Mouse (Mus musculus) heart, postnatal 4 days (tissue): ENCODE data around the gene Olfr804. TPM values are rescaled to one million over a fixed set of nuclear protein-coding genes. Genes with fewer than 3 reads are reported as not detected.

Source experiments
- DNase-seq: peaks from one replicate; pipeline ENCODE4 v3.0.0; 2021
- microRNA-seq, 2 experiments: library from miRNA; unstranded; fragments of <30 nt; microRNA quantifications; one replicate each; pipeline ENCODE4 v1.2.0; 2021 to 2022
- total RNA-seq, 2 experiments: library from RNA; stranded (reverse); gene quantifications; 2 replicates each; pipeline ENCODE4 v1.2.3; 2021

Olfr804 gene
- total RNA-seq = not detected

DNA sequence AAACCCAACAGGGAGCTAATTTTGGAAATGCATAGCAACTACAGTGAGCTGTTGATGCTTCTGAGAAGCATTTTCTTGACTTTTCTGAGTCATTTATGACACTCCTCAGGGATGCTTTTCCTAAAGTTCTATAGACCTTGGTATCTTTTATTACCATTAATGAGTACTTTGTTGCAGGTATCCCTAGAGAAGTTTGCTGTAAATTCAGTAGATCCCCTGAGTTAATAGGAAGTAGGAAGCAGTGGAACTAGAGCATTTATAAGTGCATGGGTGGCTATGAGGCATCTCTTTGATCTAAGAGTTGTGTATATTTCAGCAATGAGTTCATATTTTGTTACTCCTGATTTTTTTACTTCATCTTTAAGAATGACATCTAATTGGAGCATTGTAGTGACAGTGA, at the start of gene Olfr804:
Gene Olfr804, plus strand, starts transcription at position 301 of the 400 bp plus-strand sequence.
- no peak for DNase-seq

- no peak for DNase-seq
Observed at GRCm38 (mm10) chr10:129657394-129657793, 45.6 kb upstream of the Olfr804 start, which contains the start of gene Olfr800. TSS of gene Olfr800 (plus strand) at chr10:129657694.

GRCm38 (mm10) chr10:129673765-129674164, 29.2 kb upstream of the Olfr804 start, which contains the start of gene Olfr801:
TSS of gene Olfr801 (minus strand) at chr10:129673865.
- no peak for DNase-seq

DNA sequence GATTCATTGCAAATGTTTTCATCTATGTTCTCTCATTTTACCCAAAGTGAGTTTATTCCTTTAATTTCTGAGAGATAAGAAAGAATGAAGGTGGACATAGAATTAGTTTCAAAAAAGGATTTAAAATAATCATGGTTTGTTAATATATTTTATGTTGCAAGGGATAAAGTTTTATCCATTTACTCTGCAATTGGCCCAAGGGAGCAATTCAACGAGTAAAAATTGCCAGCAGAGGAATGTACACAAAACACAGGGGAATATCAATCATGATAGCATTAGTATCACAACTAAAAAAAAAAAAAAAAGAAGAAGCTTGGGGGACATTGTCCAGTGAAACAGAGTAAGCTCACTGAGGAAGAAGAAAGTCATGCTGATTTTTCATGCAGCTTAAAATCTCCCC, 14.9 kb upstream of the Olfr804 start, which contains the start of gene Olfr802:
Gene Olfr802, minus strand, starts transcription at position 101 of the 400 bp plus-strand sequence.
- no peak for DNase-seq

DNA sequence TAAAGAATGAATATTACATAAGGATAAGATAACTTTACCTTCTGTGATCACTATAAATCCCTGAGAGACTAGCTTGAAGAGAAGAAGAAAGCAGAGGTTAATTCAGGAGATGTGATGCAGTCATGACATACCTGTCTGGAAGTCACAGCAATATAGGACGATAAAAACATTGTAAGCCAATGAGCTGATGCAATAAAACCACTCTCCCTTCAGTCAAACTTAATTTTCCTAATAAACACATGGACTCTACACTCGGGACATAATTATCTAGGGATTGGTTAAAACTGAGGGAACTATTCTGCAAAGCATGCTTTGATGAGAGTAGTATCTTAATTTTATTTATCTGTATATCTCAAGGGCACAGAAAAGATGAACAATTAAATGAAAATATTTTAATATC, 8.8 kb upstream of the Olfr804 start, which contains the start of gene Olfr803:
Gene Olfr803, minus strand, starts transcription at position 101 of the 400 bp plus-strand sequence.
- no peak for DNase-seq

DNA sequence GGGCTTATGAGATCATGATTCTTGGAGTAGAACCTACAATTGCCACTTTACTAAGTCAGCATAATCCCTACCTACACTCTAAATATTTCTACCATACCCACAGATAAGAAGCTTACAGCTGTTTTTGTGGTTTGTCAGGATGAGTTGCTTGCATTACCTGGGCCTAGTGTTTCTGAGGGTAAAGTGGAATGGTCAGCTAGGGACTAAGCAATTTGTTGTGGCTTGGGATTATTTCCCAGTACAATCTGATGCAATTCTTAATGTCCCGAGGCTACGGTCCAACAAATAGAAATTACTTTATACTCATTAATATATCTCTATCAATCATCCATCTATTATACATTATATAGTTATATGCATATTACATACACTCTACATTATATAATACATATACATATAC, 26.3 kb downstream of the Olfr804 start, which contains the start of gene Olfr805:
Gene Olfr805, minus strand, starts transcription at position 101 of the 400 bp plus-strand sequence.
- DNase-seq = no peak

DNA sequence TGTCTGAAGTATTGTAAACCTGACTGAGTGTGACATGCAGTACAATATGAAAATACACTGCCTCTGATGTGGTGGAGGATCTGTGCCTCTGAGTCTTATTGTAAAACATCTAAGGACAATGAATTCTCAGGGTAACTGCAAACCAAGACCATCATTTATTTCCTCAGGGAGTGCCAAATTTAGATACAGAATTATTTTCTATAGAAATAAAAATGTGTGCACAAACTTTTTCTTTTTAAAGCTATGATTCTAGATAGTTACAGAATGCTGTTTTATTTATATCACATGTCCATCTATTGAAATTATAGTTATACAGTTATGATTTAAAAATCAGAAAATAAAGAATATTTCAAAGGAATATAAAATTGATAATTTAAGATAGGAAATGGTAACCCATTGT, 38.8 kb downstream of the Olfr804 start, which contains the start of gene Olfr806:
Gene Olfr806, minus strand, starts transcription at position 101 of the 400 bp plus-strand sequence.
- no peak for DNase-seq

- DNase-seq = no peak
Observed at GRCm38 (mm10) chr10:129757693-129758092, 54.7 kb downstream of the Olfr804 start, which contains the start of gene Olfr807. TSS of gene Olfr807 (minus strand) at chr10:129757793.

Small RNAs within 50 kb of the gene (microRNA-seq; reads per million reads assigned to microRNA genes)
- 0 reads per million in 2 experiments for gene Gm24485

Other genes starting within 250 kb of the Olfr804 start
- not detected for gene Olfr787, start 241.3 kb upstream of the Olfr804 start, total RNA-seq
- not detected for gene Olfr788, start 232.2 kb upstream of the Olfr804 start, total RNA-seq
- gene Olfr789, start 218.5 kb upstream of the Olfr804 start, total RNA-seq = not detected
- not detected for gene Olfr790, start 204.7 kb upstream of the Olfr804 start, total RNA-seq
- gene Olfr791, start 181.4 kb upstream of the Olfr804 start, total RNA-seq = not detected
- not detected for gene Olfr792, start 164.0 kb upstream of the Olfr804 start, total RNA-seq
- gene Olfr794, start 135.6 kb upstream of the Olfr804 start, total RNA-seq = not detected
- not detected for gene Olfr796, start 90.6 kb upstream of the Olfr804 start, total RNA-seq
- gene Olfr798, start 75.3 kb upstream of the Olfr804 start, total RNA-seq = not detected
- not detected for gene Olfr799, start 65.7 kb upstream of the Olfr804 start, total RNA-seq
- gene Olfr800, start 45.5 kb upstream of the Olfr804 start, total RNA-seq = not detected
- not detected for gene Olfr801, start 29.3 kb upstream of the Olfr804 start, total RNA-seq
- not detected for gene Olfr802, start 15.0 kb upstream of the Olfr804 start, total RNA-seq
- gene Olfr803, start 8.9 kb upstream of the Olfr804 start, total RNA-seq = not detected
- not detected for gene Olfr805, start 26.2 kb downstream of the Olfr804 start, total RNA-seq
- gene Olfr806, start 38.7 kb downstream of the Olfr804 start, total RNA-seq = not detected
- not detected for gene Olfr807, start 54.6 kb downstream of the Olfr804 start, total RNA-seq
- not detected for gene Olfr808, start 62.3 kb downstream of the Olfr804 start, total RNA-seq
- gene Olfr809, start 71.4 kb downstream of the Olfr804 start, total RNA-seq = not detected
- gene Olfr810, start 91.7 kb downstream of the Olfr804 start, total RNA-seq = not detected
- not detected for gene Olfr811, start 101.2 kb downstream of the Olfr804 start, total RNA-seq
- gene Olfr812, start 142.9 kb downstream of the Olfr804 start, total RNA-seq = not detected
- not detected for gene Olfr813, start 152.2 kb downstream of the Olfr804 start, total RNA-seq
- not detected for gene Olfr814, start 176.6 kb downstream of the Olfr804 start, total RNA-seq
- gene Olfr815, start 202.7 kb downstream of the Olfr804 start, total RNA-seq = not detected
- gene Olfr816, start 212.4 kb downstream of the Olfr804 start, total RNA-seq = not detected
- not detected for gene Olfr818, start 245.9 kb downstream of the Olfr804 start, total RNA-seq